Mouse (Mus musculus) liver, embryonic 18 days (tissue): ENCODE results near the gene Astl. TPM values are rescaled to one million over a fixed set of nuclear protein-coding genes. Genes with fewer than 3 reads are reported as not detected.

ENCODE experiments used
- polyA plus RNA-seq: library from polyadenylated mRNA; depleted of rRNA; stranded (reverse); fragments of >200 nt; gene quantifications from 2 replicates; pipeline ENCODE4 v1.2.3, GENCODE M21; 2012; rRNA removed

Astl gene
- polyA plus RNA-seq: not detected in 2 replicates

DNA sequence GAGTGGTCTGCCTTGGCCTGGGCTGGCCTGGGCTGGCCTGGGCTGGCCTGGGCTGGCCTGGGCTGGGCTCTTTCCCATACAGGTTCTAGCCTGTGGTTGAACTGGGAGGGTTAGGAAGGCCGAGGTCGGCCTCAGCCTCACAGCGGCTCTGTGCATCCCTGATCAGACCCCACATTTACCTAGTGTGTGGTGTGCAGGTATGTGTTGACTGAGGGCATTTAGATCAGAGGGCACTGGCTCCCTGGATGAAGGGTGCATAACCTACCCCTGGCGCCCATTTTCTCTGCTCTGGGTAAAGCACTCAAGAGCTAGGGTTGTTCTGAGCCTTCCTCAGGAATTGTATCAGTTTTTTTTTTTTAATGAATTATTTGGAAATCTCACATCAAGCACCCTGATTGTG lies at the start of gene Astl:
Astl (plus strand) TSS at position 224 of the 400 bp plus-strand sequence.

GRCm38 (mm10) chr2:127335767-127336496 lies 2.5 kb upstream of the Astl start, which contains the start of gene Dusp2:
Gene Dusp2 (plus strand): TSS chr2:127336159.

DNA sequence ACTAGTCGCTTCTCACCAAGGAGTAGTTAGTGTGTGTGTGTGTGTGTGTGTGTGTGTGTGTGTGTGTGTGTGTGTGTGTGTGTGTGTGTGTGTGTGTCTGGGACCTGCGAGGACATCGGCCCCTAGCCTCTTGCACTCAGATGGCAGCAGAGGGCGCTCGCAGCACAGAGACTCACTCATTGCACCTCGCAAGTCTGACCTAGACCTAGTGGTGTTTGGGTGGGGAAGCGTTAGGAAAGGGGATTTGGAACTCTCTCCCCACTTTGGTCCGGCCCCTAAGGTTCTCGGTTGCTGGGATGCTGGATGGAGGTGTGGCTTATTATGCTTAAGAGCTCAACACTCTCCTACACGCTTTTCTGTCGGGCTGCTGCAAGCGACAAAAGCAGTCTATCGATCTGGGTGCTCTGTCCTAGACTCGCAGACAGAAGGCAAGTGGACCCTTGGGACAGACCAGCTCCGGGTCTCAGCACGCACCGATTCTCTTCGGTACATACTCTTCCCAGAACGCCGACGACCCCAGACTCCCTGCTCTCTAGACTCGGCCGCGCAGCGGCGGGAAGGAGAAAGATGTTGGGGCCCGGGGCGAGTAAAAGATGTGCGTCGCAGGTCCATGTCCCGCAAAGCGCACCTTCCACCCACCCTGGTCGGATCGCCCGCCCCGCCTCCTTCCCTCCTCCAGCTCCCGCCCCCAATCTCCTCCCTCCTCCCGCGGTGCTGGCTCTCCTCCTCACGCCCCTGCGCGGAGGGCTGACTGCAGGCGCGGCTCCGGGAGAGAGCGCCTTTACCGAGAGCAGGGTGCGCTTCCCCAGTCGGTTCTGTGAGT lies 24.2 kb downstream of the Astl start, which contains the start of gene Adra2b:
Adra2b (plus strand) TSS at position 750 of the 823 bp plus-strand sequence.

Other genes starting within 250 kb of the Astl start
- gene Ncaph, start 204.7 kb upstream of the Astl start, polyA plus RNA-seq: 16.4 and 18.2 TPM in 2 replicates
- gene Itpripl1, start 195.2 kb upstream of the Astl start, polyA plus RNA-seq: 5.6 and 5.8 TPM in 2 replicates
- 0.61 and 0.70 TPM in 2 replicates for gene 1810024B03Rik, start 130.4 kb upstream of the Astl start, polyA plus RNA-seq
- 20.5 and 21.5 TPM in 2 replicates for gene Snrnp200, start 130.3 kb upstream of the Astl start, polyA plus RNA-seq
- gene Ciao1, start 90.8 kb upstream of the Astl start, polyA plus RNA-seq: 32.3 and 35.5 TPM in 2 replicates
- gene Tmem127, start 90.7 kb upstream of the Astl start, polyA plus RNA-seq: 9.6 and 9.9 TPM in 2 replicates
- 31.9 and 35.9 TPM in 2 replicates for gene Stard7, start 68.4 kb upstream of the Astl start, polyA plus RNA-seq
- gene Dusp2, start 2.5 kb upstream of the Astl start, polyA plus RNA-seq: 3.8 and 4.8 TPM in 2 replicates
- 3.1 and 3.7 TPM in 2 replicates for gene Adra2b, start 24.6 kb downstream of the Astl start, polyA plus RNA-seq
- 0.60 and 0.61 TPM in 2 replicates for gene Gpat2, start 86.6 kb downstream of the Astl start, polyA plus RNA-seq
- gene Fahd2a, start 105.9 kb downstream of the Astl start, polyA plus RNA-seq: 9.2 and 9.7 TPM in 2 replicates
- 0.50 and 0.65 TPM in 2 replicates for gene Kcnip3, start 183.5 kb downstream of the Astl start, polyA plus RNA-seq
- gene Prom2, start 202.8 kb downstream of the Astl start, polyA plus RNA-seq: not detected in 2 replicates
- 2.0 and 2.1 TPM in 2 replicates for gene Zfp661, start 248.5 kb downstream of the Astl start, polyA plus RNA-seq
- gene Mrps5, start 248.6 kb downstream of the Astl start, polyA plus RNA-seq: 47.2 and 49.9 TPM in 2 replicates